Mouse (Mus musculus) right cerebral cortex, postnatal 14 days (tissue): ENCODE results near the gene Ccdc124.

ENCODE experiments used
- DNase-seq: peaks from one replicate; pipeline ENCODE4 v3.0.0; 2022

The Ccdc124 gene

DNA sequence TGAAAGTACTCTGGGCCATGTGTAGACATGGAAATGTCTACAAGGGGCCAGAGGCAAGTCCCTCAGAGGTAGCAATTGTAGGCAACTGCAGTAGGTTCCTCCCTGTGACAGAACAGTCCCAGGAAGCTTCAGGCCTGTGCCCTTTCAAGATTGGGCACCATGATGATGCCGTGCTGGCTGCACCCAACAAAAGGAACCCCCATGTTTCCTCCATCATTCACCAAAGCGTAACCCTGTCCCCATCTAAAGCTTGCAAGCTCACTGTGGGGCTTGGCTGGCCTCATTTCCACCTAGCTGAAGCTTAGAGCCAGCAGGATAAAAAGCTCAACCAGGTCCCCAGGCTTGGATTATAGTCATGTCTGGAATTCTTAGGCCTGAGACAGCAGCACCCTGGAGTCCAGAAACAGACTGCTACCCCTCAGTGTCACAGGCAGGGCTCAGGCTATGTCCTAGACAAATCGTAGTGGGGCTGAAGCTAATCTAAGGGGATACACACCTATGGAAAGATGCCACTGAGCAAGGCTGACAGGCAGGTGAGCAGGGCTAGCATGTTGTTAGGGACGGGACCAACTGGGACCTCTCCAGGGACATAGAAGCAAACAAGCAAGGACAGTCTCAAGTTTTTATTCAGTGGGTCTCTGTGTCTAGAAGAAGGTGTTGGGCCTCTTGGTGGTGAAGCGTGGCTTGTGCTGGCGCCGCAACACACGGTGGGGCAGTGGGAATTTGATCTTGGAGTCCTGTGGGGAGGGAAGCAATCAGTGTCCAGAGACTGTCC is 21.2 kb upstream of the Ccdc124 start:
- no peak for DNase-seq

- DNase-seq, result no peak
Observed at GRCm38 (mm10) chr8:70894385-70894720, 20.6 kb upstream of the Ccdc124 start.

DNA sequence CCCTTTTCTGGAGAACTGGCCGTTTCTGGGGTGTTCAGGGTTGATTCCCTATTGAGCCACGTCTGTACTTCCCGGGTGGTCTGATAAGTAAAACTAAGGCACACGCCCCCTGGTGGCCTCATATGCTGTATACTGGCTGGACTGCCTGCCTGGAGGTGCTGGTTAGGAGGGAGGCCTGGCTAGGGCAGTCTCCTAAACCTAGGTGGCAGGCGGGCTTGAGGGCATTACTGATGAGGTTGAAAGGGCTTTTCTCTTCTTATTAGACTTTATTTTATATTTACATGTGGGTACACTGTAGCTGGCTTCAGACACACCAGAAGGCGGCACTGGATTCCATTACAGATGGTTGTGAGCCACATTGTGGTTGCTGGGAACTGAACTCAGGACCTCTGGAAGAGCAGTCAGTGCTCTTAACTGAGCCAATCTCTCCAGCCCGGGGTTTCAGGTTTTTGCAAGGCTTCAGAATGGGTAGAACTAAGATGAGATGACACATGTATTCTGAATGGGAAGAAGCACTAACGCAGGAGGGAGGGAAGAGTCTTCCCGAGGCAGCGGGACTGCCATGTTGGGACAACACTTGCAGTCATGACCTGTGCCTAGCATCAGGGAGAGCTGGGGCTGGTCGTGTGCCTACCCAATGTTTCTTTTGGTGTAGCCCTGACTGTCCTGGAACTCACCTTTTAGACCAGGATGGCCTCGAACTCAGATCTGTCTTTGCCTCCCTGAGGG is 20.1 kb upstream of the Ccdc124 start:
- DNase-seq, result peak; percentile 85

DNA sequence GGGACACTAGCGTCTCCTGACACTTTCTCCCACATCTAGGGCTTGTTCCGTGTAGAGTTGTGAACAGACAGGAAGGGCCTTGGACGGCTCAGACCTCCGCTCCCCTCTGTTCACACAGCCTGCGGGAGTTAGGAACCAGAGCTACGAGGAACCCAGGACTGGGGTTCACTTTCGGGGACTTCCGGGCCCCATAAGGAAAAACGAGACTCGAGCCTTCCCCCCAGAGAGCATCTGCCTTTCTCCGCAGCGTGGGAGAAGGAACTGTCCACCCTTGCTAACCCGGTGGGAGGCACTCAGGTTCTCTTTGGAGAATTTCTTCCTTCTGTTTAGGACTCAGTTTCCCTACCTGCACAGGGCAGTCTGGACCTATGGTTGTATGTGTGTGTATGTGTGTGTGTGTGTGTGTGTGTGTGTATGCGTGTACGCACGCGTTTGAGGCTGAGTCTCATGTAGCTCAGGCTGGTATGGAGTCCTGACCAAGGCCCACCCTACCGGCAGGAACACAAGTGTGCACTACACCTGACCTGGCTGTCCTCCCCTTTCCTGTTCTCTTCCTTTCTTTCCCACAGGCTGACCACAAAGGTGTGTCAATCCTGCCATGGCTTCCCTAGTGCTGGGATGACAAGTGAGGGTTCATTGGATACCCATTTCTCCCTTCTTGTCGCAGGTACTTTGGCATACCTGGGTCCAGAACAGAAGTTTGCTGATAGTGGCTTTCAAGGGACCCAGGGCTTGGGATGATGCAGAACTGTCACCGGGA is 19.3 kb upstream of the Ccdc124 start:
- DNase-seq, result no peak

DNA sequence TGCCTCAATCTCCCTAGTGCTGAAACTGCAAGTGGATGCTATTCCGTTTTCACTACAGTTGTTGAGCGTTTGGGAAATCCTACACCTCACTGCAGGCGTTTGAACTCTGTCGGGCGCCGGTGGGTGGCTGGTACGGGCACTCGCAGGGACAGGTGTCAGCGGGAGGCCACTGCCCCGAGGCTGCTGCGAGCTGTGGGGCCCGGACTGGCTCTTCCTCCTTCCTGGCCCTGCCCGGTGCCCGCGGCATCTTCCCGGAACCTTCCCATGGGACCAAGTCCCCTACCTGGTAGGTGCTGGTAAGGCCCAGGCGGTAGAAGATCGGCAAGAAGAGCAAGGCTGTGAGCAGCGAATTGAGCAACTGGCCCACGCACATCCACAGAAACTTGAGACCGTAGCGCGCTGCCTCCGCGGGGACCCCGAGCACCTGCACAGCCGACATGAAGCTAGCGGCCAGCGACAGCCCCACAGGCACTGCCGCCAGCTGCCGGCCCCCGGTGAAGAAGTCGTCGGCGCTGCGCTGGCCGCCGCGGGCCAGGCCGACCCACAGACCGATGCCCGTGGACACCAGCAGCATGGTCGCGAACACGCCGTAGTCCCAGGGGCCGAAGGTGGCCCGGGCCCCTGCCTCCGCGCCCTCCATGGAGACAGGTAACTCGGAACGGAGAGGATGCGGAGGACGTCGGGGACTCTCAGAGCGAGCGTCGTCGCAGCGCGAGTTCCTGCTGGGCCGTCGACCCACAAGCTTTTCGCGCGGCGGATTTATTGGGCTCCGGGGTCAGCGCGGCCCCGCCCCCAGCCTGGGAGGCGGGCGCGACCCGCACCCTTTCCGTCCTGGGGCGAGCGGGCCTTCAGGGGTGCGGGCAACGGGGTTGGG is 18.5 kb upstream of the Ccdc124 start, which contains the start of gene Slc5a5:
Gene Slc5a5, minus strand, starts transcription at position 736 of the 874 bp plus-strand sequence.
- no peak for DNase-seq

DNA sequence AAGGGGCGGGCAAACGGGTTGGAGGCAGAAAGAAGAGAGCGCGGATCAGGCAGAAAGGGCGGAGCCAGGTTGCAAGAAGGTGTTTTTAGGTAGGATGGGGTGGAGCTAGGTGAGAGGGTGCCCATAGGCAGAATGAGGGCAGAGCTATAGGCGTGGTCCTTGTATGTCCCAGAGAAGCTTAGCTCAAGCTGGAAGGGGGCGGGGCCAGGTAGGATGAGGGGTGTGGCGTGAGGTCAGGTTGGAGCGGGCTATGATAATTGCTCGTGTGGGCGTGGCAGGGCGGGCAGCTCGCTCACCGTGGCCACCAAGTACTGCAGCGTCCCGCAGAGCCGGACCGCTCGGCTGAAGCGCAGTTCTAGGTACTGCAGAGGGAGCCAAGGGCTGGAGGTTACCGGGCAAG is 17.6 kb upstream of the Ccdc124 start:
- DNase-seq, result no peak

DNA sequence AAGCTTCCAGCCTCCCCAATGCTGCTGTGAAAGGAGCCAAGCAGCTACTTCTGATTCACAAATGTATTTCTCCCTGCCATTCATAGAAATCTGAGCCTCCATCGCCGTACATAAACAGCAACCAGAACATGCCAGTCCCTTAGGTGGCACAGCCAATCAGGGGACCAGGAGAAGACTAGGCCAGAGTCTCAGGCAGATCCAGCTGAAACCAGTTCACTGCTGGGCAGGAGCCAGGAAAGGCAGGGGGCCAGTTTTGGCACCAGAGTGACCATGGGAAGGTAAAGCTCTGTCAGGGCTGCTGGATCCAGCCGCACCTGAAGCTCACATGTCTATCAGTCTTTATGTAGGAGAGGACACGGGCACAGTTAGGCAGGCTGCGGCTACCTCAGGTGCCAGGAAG is 16.9 kb upstream of the Ccdc124 start:
- no peak for DNase-seq

DNA sequence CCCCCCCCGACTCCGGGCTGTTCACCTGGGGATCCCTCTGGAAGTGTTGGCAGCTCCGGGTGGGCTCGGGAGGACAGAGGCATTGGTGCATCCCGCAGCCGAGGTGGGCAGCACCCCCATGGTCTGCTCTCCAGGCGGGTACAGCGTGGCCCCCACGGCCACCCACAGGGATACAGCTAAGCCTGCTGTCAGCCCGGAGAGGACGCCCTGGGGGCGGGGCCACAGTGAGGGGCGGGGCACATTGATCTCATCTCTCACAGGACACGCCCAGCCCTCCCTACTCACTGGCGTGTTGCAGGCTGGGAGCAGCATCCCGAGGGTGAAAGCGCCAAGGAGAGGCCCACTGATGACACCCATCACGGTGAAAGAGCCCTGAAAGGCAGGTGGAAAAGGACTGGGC is 13.9 kb upstream of the Ccdc124 start:
- DNase-seq, result no peak

- DNase-seq, result no peak
Observed at GRCm38 (mm10) chr8:70885612-70886011, 11.9 kb upstream of the Ccdc124 start.

- no peak for DNase-seq
Observed at GRCm38 (mm10) chr8:70884683-70885082, 10.9 kb upstream of the Ccdc124 start.

GRCm38 (mm10) chr8:70884186-70884585 is 10.5 kb upstream of the Ccdc124 start:
- no peak for DNase-seq

DNA sequence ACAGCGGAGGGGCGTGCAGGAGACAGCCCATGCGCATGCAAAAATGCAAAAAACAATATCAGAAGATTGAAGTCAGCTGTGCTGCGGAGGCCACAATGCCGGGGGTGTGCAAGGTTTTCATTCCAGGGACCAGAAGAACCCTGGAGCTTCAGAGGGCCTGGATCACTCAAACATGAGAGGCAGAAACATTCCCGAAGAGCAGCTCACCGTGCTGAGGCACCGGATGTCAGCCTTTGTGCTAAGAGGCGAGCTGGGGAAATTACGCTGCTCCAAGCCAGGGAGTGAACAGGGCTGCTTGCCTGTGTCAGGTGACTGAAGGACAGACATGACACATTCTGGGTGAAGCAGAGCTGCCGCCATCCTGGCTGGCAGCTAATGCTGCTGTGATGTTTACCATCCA is 6.8 kb upstream of the Ccdc124 start:
- no peak for DNase-seq

GRCm38 (mm10) chr8:70880126-70880525 is 6.4 kb upstream of the Ccdc124 start:
- no peak for DNase-seq

DNA sequence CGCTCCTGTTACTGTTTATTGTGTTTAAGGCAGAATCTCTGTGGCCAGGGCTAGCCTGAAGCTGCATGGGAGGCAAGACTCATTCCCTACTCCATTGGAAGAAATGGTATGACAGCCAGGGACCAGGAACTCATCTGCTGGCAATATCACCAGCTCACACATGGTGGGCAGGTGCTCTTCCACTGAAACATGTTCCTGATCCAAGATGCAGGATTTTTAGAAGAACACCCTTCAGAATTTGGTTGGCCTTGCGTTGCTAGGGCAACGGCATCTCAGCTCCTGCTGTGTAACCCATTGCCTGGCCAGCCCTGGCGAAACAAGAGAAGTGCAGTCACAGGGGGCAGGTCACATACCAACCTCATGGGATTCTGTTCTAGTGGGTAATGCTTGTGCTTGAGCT is 5.8 kb upstream of the Ccdc124 start:
- no peak for DNase-seq

DNA sequence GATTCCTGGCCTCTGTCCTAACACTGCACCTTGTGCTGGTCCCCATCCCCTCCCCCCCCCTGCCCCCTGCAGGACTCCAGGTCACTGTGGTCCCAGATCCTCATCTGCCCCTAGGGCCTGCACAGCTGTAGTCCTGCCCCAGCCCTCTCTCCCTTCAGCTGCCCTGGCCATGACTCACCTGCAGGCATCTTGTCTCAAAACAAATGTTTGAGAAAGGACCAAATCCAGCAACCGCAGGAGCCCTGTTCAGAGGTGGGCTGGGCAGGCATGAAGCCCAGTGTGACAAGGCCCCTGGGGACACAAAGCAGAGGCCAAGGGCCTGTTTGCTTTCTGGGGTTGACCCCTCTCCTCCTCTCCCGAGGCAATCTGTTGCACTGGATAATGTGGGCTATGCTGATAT is 4.4 kb upstream of the Ccdc124 start:
- no peak for DNase-seq

- DNase-seq, result no peak
Observed at GRCm38 (mm10) chr8:70876382-70876781, 2.6 kb upstream of the Ccdc124 start.

DNA sequence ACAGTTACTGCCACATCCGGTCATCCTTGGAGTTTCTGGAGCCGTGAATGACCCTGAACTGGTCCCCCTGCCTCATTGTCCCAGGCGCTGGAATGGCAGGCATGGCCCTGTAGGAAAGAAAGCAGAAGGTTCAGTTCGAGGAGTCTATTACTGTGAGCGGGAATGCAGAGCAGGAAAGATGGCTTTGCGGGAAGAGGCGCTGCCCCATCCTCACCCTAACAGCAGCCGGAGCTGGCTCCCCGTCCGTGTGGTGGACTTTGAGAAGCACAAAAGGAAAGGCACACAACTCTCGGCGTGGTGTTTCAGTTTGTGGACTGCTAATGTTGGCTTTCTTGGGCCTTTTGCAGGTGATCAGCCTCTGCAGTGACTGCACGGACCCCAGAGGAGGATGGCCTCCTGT is 706 bp upstream of the Ccdc124 start:
- no peak for DNase-seq

DNA sequence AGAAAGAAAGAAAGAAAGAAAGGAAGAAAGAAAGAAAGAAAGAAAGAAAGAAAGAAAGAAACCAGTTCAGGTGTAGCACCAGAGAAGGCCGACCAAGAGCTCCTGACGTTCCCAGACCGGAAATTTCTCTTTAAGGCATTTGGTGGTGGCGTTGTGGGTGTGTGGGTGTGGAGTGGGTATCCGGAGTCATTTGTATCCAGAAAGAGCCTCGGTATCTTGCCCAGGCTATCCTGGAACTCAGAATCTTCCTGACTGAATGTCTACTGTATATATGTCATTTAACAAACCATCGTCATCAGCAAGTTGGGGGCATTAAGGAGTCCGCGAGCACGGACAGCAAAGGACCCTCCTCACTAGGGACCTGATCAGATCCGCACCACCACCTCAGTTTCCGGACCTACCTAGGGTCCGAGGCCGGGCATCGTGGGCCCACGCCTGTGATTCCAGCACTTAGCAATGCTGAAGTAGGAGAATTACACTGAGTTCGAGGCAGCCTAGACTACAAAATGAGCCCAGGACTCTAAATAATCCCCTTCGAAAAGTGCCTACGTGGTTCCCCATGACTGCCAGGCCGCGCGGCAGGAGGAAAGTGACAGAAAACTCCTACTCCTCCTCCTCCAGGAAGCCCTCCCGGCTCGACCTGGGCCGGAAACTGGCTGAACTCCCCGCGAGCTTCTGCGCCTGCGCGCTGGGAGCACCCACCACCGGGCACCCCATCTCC is 932 bp downstream of the Ccdc124 start:
- DNase-seq, result no peak

- DNase-seq, result no peak
Observed at GRCm38 (mm10) chr8:70871195-70871807, 2.4 kb downstream of the Ccdc124 start.

DNA sequence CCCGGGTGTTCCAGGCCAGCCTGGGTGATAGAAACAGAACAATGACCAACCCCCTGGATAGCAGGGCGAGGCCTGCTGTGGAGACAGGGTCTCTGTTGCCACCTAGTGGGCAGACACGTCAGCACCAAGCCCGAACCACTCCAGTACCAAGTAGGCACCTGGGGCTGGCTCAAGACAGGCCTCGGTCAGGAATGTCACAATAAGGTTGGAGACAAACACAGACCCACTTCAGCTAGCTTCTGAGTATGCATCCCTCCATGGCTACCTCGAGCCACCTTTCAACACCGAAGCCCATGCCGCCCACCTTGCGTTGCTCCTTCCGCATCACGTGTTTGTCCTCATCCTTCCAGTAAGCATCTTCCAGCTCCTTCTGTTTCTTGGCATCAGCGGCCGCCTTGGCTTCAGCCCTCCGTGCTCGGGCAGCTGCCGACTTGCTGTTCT is 4.1 kb downstream of the Ccdc124 start:
- DNase-seq, result peak; percentile 77

DNA sequence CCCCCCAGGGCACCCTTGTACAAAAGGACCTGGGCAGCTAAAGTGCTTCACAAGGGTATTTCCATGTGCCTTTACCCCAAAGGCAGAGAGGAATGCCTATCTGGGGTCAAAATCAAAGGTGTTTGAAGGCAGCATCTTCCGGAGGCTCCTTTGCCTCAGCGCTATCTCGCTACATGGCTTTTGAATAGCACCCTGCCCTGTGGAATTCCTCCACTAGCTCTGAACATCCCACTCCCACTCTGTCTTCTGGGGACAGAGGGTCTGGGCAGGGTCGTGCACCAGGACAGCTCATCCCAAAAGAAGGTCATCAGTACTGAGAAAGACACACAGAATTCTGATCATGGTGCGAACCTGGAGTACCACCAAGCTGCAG is 4.5 kb downstream of the Ccdc124 start:
- DNase-seq, result no peak
